Mouse (Mus musculus): ENCODE measurements around the gene Oas1c. TPM values are rescaled to one million over a fixed set of nuclear protein-coding genes. Genes with fewer than 3 reads are reported as not detected.

Oas1c gene
- polyA plus RNA-seq, 1 experiment, result 4.6 TPM

DNA sequence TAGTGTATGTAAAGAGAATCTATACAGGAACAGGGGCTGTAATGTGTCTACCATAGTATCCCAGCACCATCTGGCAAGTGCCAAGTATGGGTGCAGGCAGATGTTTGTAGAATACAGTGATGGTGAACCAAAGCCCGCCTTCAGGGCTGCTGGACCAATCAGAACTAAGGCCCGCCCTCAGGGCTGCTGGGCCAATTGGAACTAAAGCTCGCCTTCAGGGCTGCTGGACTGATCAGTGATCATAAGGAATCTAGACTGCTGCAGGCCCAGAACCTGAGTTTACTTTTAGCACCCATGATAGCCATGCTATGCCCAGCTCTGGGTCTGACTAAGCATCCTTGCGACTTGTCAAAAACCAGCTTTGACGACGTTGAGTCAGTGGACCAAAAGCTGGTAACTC, 50.4 kb downstream of the Oas1c start:
- Histone ChIP-seq H3K4me3 (replicated peaks; ENCODE audit: extremely low read depth, low read depth, low read length) (no peak overlapping the region), H3K4me1 (ENCODE audit: control insufficient read depth, insufficient read depth, low read length) (no peaks in the 10 kb centered on the region)
- no peak for TF ChIP-seq CTCF (IDR thresholded peaks at IDR 0.05; ENCODE audit: insufficient read depth, low read length)
- no peak for TF ChIP-seq POLR2A (IDR thresholded peaks at IDR 0.05; ENCODE audit: borderline replicate concordance, extremely low read depth, low read depth, low read length)
- WGBS, result 33% methylated on average over 6 of the region's 6 CpGs
- no peak for DNase-seq

DNA sequence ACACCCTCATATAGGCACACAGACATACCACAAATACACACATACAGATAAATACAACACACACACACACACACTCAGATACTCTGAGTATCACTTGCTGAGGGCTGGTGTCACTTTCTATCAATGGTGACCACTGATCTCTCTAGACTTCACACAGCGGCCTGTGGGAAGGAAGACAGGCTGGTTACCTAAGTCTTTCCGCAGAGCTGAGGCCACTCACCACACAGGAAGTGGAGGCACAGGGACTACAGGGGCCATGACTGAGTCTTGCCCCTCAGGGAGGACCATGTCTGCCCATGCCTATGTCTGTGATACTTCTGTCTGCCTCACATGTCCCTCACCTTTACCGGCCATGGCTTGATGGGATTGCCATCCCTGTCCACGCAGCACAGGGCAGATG, 58.1 kb downstream of the Oas1c start:
- 86% methylated on average over 4 of the region's 4 CpGs for WGBS
- no peak overlapping the region for H3K4me3 ChIP-seq (replicated peaks; ENCODE audit: extremely low read depth, low read depth, low read length)
- H3K4me1 ChIP-seq (ENCODE audit: control insufficient read depth, insufficient read depth, low read length), result no peaks in the 10 kb centered on the region
- no peak for DNase-seq
- no peak for TF ChIP-seq CTCF (IDR thresholded peaks at IDR 0.05; ENCODE audit: insufficient read depth, low read length)

DNA sequence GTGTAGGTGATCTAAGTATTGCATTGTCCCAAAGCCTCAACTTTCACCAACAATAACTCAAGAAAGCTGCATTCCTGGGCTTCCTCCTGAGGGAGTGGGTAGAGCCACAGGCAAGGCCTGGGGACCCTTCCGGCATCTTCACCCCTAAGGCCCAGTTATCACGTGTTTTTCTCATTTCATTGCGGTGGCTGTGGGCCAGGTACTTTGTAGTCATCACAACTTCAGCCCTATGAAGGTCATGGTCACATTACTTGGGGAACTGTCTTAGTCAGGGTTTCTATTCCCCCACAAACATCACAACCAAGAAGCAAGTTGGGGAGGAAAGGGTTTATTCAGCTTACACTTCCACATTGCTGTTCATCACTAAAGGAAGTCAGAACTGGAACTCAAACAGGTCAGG, 59.5 kb downstream of the Oas1c start:
- no peak for DNase-seq
- 66% methylated on average over 3 of the region's 3 CpGs for WGBS
- Histone ChIP-seq H3K4me1 (ENCODE audit: control insufficient read depth, insufficient read depth, low read length) (no peaks in the 10 kb centered on the region), H3K4me3 (replicated peaks; ENCODE audit: extremely low read depth, low read depth, low read length) (no peak overlapping the region)
- TF ChIP-seq POLR2A (IDR thresholded peaks at IDR 0.05; ENCODE audit: borderline replicate concordance, extremely low read depth, low read depth, low read length) (no peak), CTCF (IDR thresholded peaks at IDR 0.05; ENCODE audit: insufficient read depth, low read length) (no peak)

DNA sequence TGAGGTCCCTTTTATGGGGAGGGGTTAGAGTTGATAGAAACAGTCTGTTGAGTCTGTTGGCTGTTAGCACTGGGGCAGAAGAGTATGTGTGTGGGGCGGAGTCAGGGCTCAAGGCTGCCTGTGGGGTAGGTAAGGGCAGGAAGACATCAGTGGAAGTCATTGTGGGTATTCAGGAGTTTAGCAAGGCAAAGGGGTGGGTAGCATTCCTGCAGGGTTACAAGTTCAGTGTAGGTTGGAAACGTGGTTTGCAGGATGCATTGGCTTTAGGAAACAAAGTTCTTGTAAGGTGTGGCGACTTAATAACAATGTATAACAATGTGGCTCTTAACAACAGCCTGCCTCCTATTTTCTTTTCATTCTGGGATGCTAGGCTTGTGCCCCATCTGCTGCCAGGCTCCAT, 61.1 kb downstream of the Oas1c start:
- no peak overlapping the region for H3K4me3 ChIP-seq (replicated peaks; ENCODE audit: extremely low read depth, low read depth, low read length)
- H3K4me1 ChIP-seq (ENCODE audit: control insufficient read depth, insufficient read depth, low read length), result no peaks in the 10 kb centered on the region
- no peak for TF ChIP-seq POLR2A (IDR thresholded peaks at IDR 0.05; ENCODE audit: borderline replicate concordance, extremely low read depth, low read depth, low read length)
- WGBS, result 77% methylated on average over 3 of the region's 3 CpGs
- DNase-seq, result no peak

Other genes with a start within 250 kb of the Oas1c start
- 75.8 and 89.2 TPM in 2 replicates for gene Tpcn1, start 223.8 kb downstream of the Oas1c start, polyA plus RNA-seq (2012; rRNA removed)
- gene Iqcd, start 223.5 kb downstream of the Oas1c start, polyA plus RNA-seq (2012; rRNA removed), result 2.0 and 2.4 TPM in 2 replicates
- gene Rita1, start 199.9 kb downstream of the Oas1c start, polyA plus RNA-seq (2012; rRNA removed), result 15.7 and 15.8 TPM in 2 replicates
- gene Ddx54, start 199.8 kb downstream of the Oas1c start, polyA plus RNA-seq (2012; rRNA removed), result 37.2 and 39.2 TPM in 2 replicates
- gene Cfap73, start 178.3 kb downstream of the Oas1c start, polyA plus RNA-seq (2012; rRNA removed), result 1.6 TPM in 2 replicates
- gene Rasal1, start 163.7 kb downstream of the Oas1c start, polyA plus RNA-seq (2012; rRNA removed), result 0.80 and 1.6 TPM in 2 replicates
- 6.1 and 7.8 TPM in 2 replicates for gene Dtx1, start 100.6 kb downstream of the Oas1c start, polyA plus RNA-seq (2012; rRNA removed)
- gene Oas2, start 62.7 kb downstream of the Oas1c start, polyA plus RNA-seq (2012; rRNA removed), result 4.5 and 5.0 TPM in 2 replicates
- 1.6 and 1.7 TPM in 2 replicates for gene Oas3, start 34.9 kb downstream of the Oas1c start, polyA plus RNA-seq (2012; rRNA removed)
- 0.06 TPM in 1 of 2 replicates, not detected in the other for gene Oas1e, start 17.0 kb downstream of the Oas1c start, polyA plus RNA-seq (2012; rRNA removed)
- gene Oas1f, start 34.9 kb upstream of the Oas1c start, polyA plus RNA-seq (2012; rRNA removed), result not detected in 2 replicates
- not detected in 2 replicates for gene Oas1h, start 48.9 kb upstream of the Oas1c start, polyA plus RNA-seq (2012; rRNA removed)
- 1.4 and 1.6 TPM in 2 replicates for gene Oas1g, start 75.1 kb upstream of the Oas1c start, polyA plus RNA-seq (2012; rRNA removed)
- gene Oas1a, start 95.0 kb upstream of the Oas1c start, polyA plus RNA-seq (2012; rRNA removed), result 6.0 and 7.2 TPM in 2 replicates
- 0.05 TPM in 1 of 2 replicates, not detected in the other for gene Oas1d, start 102.0 kb upstream of the Oas1c start, polyA plus RNA-seq (2012; rRNA removed)
- gene Rph3a, start 197.6 kb upstream of the Oas1c start, polyA plus RNA-seq (2012; rRNA removed), result not detected in 2 replicates

Data from lung, adult 2 months (tissue).